Mouse (Mus musculus): Measurements from ENCODE around the gene Apobec2.

GRCm38 (mm10) chr17:48451753-48452444 lies 19.2 kb upstream of the Apobec2 start:
- TF ChIP-seq EP300 (optimal IDR thresholded peaks at IDR 0.05): no peak
- TF ChIP-seq CTCF (IDR thresholded peaks at IDR 0.05; ENCODE audit: low read depth): no peak

Measured in stomach, postnatal 0 days (tissue).